Mouse (Mus musculus) embryonic fibroblast, embryonic 13.5 days (primary cell): Measurements from ENCODE around the gene Mtmr11. TPM values are rescaled to one million over a fixed set of nuclear protein-coding genes. Genes with fewer than 3 reads are reported as not detected.

Experiments used
- H3K27ac ChIP-seq: 2 replicates; pipeline ENCODE4 v1.5.1; 2012; ENCODE audit warnings: low read length, control low read depth, inconsistent platforms; ENCODE audit not compliant: insufficient read depth
- H3K4me1 ChIP-seq: 2 replicates; pipeline ENCODE4 v1.6.1; 2011; ENCODE audit warnings: low read length; ENCODE audit not compliant: control insufficient read depth, insufficient read depth
- H3K4me3 ChIP-seq: 2 replicates; pipeline ENCODE4 v1.5.1; 2011; ENCODE audit warnings: mild to moderate bottlenecking, control low read depth, low read length; ENCODE audit not compliant: insufficient read depth
- CTCF ChIP-seq: IDR thresholded peaks from 2 replicates; pipeline ENCODE4 v1.5.1; 2011; ENCODE audit warnings: mild to moderate bottlenecking, control low read depth, low read length, moderate library complexity, borderline replicate concordance; ENCODE audit not compliant: insufficient read depth
- POLR2A ChIP-seq: IDR thresholded peaks from 2 replicates; pipeline ENCODE4 v1.6.1; 2011; ENCODE audit warnings: low read depth, mild to moderate bottlenecking, control low read depth, low read length, moderate library complexity
- polyA plus RNA-seq: library from polyadenylated mRNA; stranded (reverse); fragments of >200 nt; gene quantifications from 2 replicates; pipeline ENCODE4 v1.2.4, GENCODE M21; 2011; ENCODE audit warnings: low read depth; ENCODE audit not compliant: missing spikeins, insufficient read length

The Mtmr11 gene
- 41.8 and 52.6 TPM in 2 replicates for polyA plus RNA-seq

DNA sequence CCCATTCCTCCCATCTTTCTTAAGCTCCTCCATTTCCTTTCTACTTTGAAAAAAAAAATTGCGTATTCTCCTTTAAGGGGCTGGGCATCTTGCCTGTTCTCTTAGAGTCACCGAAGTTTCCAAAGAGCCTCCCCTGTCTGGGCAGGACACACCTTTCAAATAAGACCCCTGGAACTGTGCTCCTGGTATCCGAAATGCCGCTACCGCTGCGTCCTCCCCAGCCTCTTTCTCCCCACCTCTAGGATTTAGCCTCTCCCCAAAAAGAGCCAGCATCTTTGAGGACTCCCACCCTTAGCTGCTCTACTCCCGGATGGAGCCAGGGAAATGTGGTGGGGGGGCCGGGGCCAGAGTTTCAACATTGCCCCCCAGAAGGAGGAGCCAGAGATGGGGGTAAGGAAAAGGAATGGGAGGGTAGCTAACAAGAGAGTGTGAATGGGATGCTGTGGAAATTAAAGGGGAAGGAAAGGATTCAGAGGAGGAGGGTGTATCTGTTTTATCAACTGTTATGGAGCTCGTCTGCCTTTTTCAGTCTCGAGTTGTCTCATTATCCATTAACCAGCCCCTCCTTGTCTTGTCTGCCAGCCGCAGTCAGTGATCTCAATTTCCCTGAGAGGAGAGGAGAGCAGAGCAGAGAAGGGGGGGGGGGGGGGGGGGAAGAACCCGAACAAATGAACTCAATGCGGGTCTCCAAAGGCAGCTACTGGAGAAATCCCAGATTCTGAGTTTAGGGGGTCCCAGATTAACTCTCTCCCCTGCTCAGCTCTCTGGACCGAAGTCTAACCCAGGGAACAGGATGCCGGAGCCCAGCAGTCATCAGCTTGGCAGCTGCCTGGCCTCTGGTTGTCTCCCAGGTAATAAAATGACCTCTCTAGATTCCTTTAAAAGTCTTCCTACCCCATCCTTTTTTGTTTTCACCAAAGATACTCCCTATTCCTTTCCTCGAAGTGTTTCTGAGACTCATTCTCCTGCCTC, at the start of gene Mtmr11:
Mtmr11 (plus strand) TSS at position 136 of the 972 bp plus-strand sequence.
- Histone ChIP-seq H3K4me3 (peak within 1 kb of the TSS; percentile 70), H3K4me1 (peaks cover 12% of the 10 kb centered on the region), H3K27ac (peak within 1 kb of the TSS; percentile 95)
- TF ChIP-seq POLR2A (peak; percentile 69), CTCF (no peak)

DNA sequence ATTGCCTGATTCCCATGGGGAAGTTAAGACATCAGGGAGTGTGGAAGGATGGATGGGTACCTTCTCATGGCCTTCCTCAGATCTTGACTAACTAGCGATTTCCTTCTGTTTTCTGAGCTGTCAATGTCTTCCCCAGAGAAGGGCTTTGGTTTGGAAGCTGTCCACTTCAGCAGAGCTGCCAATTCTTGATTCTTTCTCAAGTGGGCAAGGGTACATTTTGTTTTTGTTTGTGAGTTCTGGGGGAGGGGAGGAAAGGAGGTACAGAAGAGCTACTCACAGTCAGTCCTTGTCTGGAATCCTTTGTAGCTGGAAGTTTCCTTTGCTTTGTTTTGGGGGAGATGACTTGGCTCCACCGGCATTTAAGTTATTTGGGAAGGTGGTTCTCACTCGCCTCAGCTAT, 48.6 kb upstream of the Mtmr11 start:
- peaks cover 15% of the 10 kb centered on the region for H3K4me1 ChIP-seq
- TF ChIP-seq POLR2A = no peak
- TF ChIP-seq CTCF = no peak
- H3K27ac ChIP-seq = peak overlapping the region; percentile 41
- no peak overlapping the region for H3K4me3 ChIP-seq

DNA sequence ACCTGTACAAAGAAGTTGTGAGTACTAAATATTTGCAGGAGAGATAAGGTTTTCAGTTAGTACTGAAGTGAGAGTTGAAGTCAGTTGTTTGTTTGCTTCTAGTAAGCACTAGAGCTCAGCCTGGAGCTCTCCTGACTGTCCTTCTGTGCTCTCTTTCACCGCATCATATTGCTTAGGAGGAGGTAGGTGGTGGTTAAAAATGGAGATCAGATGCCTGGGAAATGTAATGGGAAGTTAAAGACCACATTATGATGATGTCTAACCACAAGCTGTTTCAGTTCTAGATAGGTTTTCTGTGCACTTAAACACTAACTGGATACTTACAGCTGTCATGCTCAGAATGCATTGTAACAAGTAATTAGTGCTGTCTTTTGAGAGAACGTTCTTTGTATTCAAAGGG, 43.7 kb upstream of the Mtmr11 start:
- H3K4me3 ChIP-seq = no peak overlapping the region
- no peak overlapping the region for H3K27ac ChIP-seq
- peaks cover 9% of the 10 kb centered on the region for H3K4me1 ChIP-seq
- TF ChIP-seq POLR2A (no peak), CTCF (no peak)

DNA sequence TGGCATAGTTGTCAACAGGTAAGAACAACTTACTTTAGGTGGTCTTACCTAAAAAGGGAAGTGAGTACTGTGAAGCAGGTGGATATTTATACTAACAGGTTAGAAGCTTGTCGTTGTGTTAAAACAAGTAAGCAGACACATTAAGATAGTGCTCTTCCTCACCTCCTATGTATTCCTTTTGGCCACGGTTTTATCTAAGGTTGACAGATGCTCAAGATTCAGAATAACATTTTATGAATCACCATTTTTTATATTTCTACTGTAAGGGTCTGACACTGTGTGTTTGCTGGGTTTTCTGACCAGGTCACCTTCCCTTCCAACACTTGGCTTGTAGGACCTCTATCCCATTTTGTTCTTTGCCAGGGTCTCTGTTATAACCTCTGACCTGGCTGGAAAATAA, 43.1 kb upstream of the Mtmr11 start:
- H3K4me1 ChIP-seq = 0 out of 2 replicates have a peak, but pooled peaks cover 3% of the 10 kb centered on the region
- no peak overlapping the region for H3K27ac ChIP-seq
- TF ChIP-seq CTCF (no peak), POLR2A (no peak)
- no peak overlapping the region for H3K4me3 ChIP-seq

DNA sequence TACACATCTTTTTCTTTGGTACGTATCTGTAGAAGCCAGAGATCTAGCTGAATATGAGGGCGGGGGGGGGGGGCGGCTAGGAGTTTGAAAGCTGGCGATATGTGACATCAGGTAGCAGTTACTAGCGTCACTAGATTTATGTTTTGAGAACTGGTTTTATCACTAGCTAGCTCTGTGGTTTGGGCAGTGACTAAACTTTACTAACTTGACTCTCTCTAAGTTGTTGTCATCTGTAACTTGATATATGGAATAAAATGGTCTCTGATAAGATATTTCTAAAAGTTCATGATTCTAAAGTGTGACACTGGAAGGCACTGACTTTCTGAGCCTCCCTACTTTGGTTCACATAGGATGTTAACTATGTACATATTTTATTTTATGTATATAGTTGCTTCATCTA, 37.6 kb upstream of the Mtmr11 start:
- Histone ChIP-seq H3K4me3 (no peak overlapping the region), H3K27ac (no peak overlapping the region), H3K4me1 (peaks cover 4% of the 10 kb centered on the region)
- TF ChIP-seq CTCF (no peak), POLR2A (no peak)

DNA sequence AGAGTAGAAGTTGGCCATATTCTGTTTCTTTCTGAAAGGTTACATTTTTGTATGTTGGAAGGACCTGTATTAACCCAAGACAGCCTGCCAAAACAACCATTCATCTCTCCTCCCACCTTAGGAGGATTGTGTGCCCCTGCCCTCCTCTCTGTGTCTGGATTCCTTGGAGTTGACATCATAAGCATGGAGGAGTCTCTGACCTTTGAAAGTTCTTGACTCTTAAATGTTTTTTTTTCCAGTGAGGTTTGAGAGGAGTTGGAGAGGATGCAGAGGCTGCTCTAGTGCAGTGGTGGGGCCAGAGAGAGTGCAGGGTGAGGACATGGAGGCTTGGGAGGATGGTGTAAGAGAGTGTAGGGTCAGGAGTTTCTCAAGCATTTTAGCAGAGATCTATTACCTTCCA, 33.7 kb upstream of the Mtmr11 start:
- Histone ChIP-seq H3K4me3 (no peak overlapping the region), H3K27ac (peak overlapping the region; percentile 43; the same call in 1 of the 2 replicates), H3K4me1 (peaks cover 4% of the 10 kb centered on the region)
- TF ChIP-seq POLR2A = no peak
- TF ChIP-seq CTCF = no peak

DNA sequence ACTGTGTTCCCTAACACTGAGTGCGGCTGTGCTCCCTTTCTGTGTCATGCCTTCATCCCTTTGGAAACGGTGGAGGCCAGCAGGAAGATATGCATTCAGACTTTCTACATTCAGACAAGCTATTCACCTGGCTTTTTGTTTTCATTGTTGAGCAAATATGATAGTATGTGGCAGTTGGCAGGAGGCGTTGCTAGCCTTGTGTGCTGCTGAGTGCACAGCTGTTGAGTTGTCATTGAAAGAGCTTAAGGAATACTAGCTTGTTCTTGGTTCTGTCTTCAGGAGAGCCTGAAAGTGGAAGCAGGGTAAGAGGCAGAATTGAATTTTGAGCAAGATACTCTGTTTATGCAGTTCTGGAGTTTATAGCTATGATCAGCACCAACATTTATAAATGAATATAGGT, 29.3 kb upstream of the Mtmr11 start:
- TF ChIP-seq CTCF (no peak), POLR2A (no peak)
- H3K4me3 ChIP-seq = no peak overlapping the region
- H3K27ac ChIP-seq = no peak overlapping the region
- H3K4me1 ChIP-seq = peaks cover 17% of the 10 kb centered on the region

DNA sequence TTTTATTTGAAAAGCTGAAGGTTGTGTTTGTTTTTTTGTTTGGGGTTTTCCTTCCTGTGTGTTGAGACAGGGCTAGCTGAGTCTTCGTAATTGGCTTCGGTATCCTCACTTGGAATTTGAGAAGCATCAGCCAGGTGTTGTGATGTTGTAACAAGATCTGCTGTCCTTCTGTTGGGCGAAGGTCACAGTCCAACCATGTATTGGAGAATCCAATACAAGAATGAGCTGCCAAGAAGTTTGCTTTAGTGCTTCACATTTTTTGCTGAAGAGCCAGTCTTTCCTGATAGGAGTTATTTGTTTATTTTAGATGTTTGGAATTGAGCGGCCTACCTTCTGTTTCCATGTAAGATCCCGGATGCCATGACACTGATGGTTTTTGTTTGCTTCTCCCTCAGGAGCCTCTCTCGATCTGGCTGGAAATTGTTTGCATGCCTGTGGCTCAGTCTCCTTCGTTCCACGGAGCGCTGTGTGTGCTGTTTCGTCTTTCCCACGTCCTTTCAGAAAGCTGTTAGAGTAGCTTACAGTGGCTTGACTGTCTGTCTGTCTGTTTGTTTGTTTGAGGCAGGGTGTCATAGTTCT, 28.4 kb upstream of the Mtmr11 start:
- Histone ChIP-seq H3K4me3 (no peak overlapping the region), H3K27ac (peak overlapping the region; percentile 59), H3K4me1 (peaks cover 13% of the 10 kb centered on the region)
- no peak for TF ChIP-seq POLR2A
- TF ChIP-seq CTCF = no peak

DNA sequence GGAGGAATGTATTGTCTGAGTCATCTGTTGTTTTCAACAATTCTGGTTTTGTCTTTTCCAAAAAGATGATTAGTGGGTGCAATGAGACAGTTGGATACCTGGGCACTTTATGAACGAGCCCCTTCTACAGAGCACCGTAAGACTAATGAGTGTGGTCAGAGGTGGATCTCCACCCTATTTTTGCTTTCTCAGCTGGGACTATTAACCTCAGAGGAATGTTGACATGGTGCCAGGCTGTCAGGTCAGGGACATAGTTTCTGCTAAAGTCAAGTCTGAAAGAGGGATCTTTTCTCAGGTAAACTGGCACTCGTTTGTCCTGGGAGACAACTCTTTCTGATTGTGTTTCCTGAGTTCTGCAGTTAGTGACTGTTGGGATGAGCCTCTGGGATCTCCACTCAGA, 26.8 kb upstream of the Mtmr11 start:
- Histone ChIP-seq H3K4me1 (peaks cover 13% of the 10 kb centered on the region), H3K4me3 (no peak overlapping the region), H3K27ac (0 out of 2 replicates have a peak overlapping the region, but pooled peaks have one; percentile 11)
- TF ChIP-seq CTCF = no peak
- no peak for TF ChIP-seq POLR2A

DNA sequence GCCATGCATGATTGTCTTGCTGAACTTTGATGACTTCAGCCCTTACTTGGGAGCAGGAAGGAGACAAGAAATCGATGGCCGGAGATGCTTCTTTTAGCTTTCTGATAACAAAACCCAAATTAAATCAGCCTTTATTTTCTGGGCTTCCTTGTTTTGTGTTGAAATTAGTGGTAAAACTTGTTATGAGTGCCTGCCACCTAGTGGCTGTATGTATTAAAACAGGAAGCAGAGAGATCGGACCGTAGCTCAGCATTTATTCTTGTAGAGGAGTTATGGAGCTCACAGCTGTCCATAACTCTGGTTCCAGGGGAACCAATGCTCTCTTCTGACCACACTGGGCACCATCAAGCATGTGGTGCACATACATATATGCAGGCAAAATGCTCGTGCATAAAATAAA, 13.9 kb upstream of the Mtmr11 start:
- Histone ChIP-seq H3K27ac (no peak overlapping the region), H3K4me3 (no peak overlapping the region), H3K4me1 (peaks cover 2% of the 10 kb centered on the region; the same call in 1 of the 2 replicates)
- TF ChIP-seq CTCF = no peak
- TF ChIP-seq POLR2A = no peak
